Mouse (Mus musculus) right cerebral cortex, postnatal 14 days (tissue): Measurements from ENCODE around the gene Slc1a4.
A peak's percentile ranks its signal among the peaks of the same experiment; 100 is the strongest.

Source experiments
- DNase-seq: peaks from one replicate; pipeline ENCODE4 v3.0.0; 2022

The Slc1a4 gene

DNA sequence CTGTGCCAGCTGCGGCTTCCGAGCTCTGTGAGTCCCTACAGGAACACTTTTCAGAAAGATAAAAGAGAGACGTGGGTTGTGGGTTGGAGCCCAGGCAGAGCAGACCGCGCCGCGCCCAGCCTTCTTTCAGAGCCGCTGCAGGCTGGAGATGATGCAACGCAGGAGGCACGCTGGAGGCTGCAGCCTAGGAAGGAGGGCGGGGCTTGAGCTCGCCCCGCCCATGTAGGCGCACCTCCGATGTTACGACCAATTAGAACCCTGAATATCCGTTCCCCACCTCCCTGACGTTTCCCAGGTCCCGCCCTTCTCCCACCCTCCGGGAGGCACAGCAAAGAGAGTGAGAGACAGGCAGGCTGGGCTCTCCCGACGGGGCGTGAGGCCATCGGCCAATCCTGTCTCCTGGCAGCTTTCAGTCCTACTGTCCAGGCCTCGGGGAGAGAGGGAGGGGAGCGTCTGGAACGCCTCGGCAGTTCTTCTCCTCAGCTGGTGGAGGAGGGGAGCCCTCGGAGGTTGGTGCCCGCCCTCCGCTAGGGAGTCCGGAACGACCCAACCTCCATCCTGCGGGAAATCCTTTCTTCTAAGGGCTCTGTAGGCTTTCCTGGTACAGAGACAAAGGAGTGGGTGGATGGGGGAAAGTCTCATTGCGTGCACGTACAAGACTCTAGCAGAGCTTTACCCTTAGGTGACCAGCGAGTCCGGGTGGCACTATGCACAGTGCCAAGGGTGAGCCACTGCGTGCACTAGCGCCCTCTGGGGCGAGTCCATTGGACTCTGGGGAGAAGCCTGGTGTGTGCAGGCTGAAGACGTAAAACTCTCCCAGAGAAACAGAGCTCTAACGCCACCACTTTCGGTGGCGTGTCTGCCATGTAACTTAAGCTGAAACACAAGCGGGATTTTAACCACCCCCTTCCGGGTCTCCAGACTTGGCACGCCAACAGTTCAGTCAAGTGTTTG, at the start of gene Slc1a4:
Gene Slc1a4, minus strand, starts transcription at position 153 of the 954 bp plus-strand sequence.
- DNase-seq: peak; percentile 89

- no peak for DNase-seq
These were observed 47.6 kb upstream of the Slc1a4 start for GRCm38 (mm10) chr11:20380106-20380505.

GRCm38 (mm10) chr11:20376642-20377041, 44.1 kb upstream of the Slc1a4 start:
- DNase-seq: no peak

GRCm38 (mm10) chr11:20372616-20373211, 40.2 kb upstream of the Slc1a4 start:
- peak; percentile 12 for DNase-seq

DNA sequence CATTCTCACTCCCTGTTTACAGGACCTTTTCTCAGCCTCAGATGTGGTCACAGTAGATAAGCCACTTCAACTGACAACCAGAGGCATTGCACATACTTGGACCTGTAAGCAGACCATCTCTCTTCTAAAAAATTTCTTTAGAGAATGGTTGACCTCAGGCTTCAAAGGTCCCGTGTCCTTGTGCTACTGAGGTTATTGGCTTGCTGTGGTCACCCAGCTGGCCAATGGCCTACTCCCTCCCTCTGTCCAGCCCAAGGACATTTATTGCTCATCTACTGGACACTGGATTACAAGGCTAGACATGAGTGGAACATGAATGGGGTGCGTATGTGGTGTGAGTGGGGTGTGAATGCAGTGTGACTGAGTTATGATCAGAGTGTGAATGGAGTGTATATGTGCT, 38.0 kb upstream of the Slc1a4 start:
- no peak for DNase-seq

DNA sequence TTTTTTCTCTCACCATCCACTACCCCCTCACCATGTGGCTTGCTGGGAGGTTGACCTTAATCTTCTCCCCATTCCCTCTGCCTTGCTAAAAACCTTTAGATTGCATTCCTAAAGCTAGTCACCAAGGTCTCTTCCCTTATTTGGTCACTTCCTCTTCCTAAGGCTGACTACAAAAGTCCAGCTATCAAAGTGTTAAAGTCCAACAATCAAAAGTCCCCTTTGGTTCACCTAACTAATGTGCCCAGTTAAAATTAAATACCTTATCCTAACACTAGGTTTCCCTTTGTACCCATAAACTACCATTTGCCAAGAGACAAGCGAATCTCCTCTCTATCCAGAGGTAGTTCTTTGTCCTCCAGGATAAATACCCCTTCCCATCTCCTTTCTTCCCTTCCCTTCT, 33.9 kb upstream of the Slc1a4 start:
- DNase-seq: no peak

DNA sequence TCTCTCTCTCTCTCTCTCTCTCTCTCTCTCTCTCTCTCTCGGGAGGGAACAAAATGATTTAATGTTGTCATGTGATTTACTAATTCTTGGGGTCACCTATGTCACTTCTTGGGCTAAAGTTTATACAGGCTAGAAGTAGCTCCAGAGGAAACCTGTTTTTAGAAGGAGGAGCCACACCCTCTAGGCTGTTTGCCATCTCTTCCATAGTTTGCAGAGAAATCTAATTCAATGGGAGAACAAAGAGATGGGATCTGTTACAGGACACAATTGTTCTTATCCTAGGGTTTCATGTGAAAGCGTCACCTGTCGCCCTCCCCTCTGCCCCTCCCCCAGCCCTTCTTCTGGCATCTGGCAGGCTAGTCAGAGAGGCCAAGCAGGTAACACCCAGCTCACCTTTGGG, 28.8 kb upstream of the Slc1a4 start:
- no peak for DNase-seq

- no peak for DNase-seq
These were observed 25.4 kb upstream of the Slc1a4 start for GRCm38 (mm10) chr11:20357684-20358447.

DNA sequence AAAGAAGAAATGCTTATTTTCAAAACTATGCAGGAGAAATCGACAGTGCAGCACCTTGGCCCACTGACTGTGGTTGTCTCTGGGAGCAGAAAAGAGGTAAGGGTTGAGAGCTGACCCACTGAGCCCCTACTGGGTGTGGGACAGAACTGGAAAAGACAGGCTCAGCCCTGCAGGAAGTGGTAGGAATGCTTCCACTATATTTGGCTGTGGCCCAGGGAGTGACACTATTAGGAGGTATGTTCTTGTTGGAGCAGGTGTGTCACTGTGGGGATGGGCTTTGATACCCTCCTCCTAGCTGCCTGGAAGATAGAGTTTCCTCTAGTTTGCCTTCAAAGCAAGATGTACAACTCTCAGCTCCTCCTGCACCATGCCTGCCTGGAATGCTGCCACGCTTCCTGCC, 16.0 kb upstream of the Slc1a4 start:
- no peak for DNase-seq

DNA sequence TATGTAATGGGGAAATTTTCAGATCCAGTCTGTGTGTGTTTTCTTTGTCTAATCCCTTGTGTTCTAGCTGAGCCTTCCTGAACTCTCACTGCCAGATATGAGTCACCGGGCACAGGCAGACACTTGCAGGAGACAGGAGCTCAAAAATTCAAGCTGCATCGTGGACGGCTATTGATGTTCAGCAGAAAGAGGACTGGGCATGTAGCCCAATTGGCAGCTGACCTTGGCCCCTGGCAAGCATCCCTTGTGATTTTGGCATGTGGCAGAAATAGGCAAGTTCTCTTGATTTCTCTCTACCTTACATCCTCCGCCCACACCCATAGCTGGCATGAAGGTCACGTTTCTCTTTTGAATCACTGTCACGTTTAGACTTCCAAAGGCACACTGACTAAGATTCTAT, 15.0 kb upstream of the Slc1a4 start:
- peak; percentile 33 for DNase-seq

DNA sequence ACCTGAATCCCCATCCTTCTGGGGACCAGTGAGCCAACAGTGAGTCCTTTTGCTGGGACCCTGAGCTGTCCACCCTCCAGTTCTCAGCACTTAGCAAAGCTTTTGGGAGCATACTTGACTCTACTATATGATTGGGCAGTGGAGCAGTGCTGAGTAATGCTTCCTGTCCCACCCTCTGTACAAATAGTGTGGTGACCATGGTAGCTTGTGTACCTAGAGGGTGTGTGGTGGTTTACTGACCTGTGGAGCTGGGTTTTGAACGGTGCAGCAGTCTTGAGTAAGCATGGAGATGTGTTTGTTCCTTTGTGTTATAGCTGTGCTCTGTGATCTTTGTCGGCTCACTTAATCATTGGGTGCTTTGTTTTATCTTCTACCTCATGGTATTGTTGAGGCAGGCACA, 13.9 kb upstream of the Slc1a4 start:
- DNase-seq: no peak

- DNase-seq: no peak
These were observed 11.4 kb upstream of the Slc1a4 start for GRCm38 (mm10) chr11:20343952-20344351.

DNA sequence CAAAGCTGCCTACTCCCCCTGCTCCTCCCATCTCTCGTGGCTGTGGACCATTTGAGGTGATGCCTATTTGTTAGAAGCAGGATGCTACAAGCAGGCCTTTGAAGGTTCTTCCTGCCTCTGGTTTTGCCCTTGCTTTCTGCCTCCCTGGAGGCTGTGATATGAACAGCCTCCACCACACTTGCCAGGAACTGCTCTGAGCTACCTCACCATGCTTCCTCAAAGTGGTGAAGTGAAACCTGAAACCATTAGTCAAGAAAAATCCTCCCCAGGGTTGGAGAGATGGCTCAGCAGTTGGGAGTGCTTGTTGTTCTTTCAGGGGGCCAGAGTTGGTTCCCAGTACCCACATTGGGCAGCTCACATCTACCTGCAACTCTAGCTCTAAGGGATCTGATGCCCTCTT, 9.1 kb upstream of the Slc1a4 start:
- no peak for DNase-seq

- DNase-seq: no peak
These were observed 6.2 kb upstream of the Slc1a4 start for GRCm38 (mm10) chr11:20338703-20339102.

DNA sequence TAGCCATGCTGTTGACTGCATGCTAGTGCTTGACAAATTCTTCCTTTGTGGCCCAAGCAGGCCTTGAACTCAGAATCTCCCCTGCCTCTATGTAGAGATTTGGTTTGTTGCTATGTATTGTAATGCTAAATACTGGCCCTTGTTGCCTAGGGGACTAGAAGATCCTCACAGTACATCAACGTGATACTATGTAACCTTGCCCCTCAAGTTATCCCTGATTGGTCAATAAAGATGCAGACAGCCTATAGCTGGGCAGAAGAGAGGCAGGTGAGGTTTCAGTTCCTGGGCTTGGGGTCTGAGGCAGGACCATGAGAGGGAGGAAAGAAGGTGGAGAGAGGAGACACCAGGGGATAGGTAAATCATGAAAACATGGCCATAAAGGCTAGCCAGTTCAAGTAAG, 1.8 kb upstream of the Slc1a4 start:
- no peak for DNase-seq

GRCm38 (mm10) chr11:20331690-20332537, 599 bp downstream of the Slc1a4 start:
- DNase-seq: peak; percentile 53

DNA sequence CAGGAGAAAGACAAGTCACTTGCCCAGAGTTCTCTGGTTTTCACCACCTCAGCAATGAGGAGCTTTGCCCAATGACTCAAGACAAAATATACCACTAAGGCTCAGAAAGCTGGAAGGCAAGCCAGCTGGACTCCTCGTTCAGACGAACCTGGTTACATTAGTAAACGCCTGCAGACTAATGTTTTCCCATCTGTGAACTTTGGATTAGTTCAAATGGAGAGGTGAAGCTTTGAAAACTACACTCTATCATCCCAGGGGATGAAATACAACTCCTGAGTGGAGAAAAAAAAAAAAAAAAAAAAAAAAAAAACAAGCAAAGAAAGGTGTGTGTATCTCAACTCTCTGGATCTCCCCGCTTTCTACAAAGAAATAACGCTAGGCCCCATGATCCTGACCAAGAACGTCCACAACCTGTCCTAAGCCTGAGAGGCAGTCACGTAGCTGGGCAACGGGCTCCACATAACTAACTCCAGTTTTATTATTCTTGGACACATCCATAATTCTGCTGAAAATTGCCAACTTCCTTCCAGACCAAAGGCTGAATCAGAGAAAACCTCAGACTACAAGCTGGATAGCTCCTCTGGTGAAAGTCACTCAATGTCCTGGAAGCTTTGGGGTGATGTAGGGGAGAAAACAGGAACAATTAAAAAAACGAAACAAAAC, 1.4 kb downstream of the Slc1a4 start:
- no peak for DNase-seq

GRCm38 (mm10) chr11:20329711-20330110, 2.8 kb downstream of the Slc1a4 start:
- DNase-seq: no peak

GRCm38 (mm10) chr11:20328771-20329170, 3.7 kb downstream of the Slc1a4 start:
- DNase-seq: no peak

DNA sequence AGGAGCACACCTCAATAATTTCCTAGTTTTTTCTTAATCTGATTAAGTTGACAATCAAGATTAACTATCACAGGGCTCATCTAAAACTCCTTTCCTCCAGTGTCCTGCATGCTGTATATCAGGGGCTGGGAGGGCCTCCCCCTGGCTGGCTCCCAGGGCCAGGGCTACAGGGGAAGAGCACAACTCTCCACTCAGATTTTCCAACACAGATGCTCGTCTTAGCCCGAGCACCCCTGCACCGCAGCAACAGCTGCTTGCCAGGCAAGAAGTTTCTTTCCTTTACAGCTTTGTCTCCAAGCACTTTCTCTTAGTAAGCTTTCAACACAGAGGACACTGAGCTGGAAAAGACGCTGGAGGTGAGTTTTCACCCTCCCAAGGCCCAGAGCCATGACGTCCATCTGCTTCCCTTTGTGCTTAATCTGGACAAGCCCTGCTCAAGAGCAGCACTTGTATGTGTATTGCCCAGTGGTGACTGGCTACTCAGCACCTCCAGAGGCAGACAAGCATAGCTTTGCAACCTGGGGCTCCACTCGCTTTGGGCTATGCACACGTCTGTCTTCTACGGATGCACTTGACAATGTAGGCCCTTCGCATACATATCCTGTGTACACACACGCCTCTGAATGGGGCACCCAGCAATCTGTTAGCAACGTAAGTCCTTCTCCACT, 6.1 kb downstream of the Slc1a4 start:
- DNase-seq: no peak

DNA sequence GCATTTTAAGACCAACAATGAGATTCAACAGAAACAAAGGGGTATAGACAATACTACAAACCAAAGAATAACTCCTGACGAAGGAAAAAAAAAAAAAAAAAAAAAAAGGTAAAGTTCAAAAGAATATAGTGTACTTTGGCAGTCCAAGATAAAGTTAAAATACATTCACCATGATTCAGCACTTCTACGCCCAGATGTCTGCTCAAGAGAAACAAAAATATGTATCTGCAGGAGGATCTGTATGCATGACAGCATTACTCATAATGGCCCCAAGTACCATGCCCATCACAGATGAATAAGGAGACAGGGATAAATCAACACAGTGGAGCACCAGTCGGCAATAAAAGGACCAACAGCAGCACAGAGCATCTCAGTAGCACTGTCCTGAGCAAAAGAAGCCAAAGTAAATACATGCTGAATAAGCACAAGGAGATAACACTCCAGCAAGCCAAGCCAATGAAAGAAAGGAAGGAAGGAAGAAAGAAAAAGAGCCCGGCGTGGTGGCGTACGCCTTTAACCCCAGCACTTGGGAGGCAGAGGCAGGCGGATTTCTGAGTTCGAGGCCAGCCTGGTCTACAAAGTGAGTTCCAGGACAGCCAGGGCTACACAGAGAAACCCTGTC, 7.3 kb downstream of the Slc1a4 start:
- DNase-seq: no peak
